Mouse (Mus musculus) forebrain, postnatal 0 days (tissue): ENCODE data around the gene Sh3rf1. TPM values are rescaled to one million over a fixed set of nuclear protein-coding genes. Genes with fewer than 3 reads are reported as not detected.

Experiments used
- ATAC-seq: fragments of 200-750 bp; cut with Nextera tagmentation; 2 replicates; pipeline ENCODE4 v1.8.0; 2017; ENCODE audit warnings: mild to moderate bottlenecking, moderate library complexity
- DNase-seq: peaks from one replicate; pipeline ENCODE4 v3.0.0-alpha.2; 2015
- H3K27ac ChIP-seq: fragments of 300-500 bp; sonication (generic); 2 replicates; pipeline ENCODE4 v1.5.1; 2014; ENCODE audit warnings: low read depth, mild to moderate bottlenecking, antibody characterized with exemption, low read length, moderate library complexity, mixed read lengths
- H3K27me3 ChIP-seq: fragments of 300-500 bp; sonication (generic); 2 replicates; pipeline ENCODE4 v1.6.1; 2014; ENCODE audit warnings: mild to moderate bottlenecking, low read length, mixed read lengths; ENCODE audit not compliant: insufficient read depth
- H3K36me3 ChIP-seq: fragments of 300-500 bp; sonication (generic); 2 replicates; pipeline ENCODE4 v1.6.1; 2014; ENCODE audit warnings: mild to moderate bottlenecking, moderate library complexity; ENCODE audit not compliant: insufficient read depth
- H3K4me1 ChIP-seq: fragments of 300-500 bp; sonication (generic); 2 replicates; pipeline ENCODE4 v1.6.1; 2014; ENCODE audit warnings: antibody characterized with exemption; ENCODE audit not compliant: insufficient read depth
- H3K4me2 ChIP-seq: fragments of 300-500 bp; sonication (generic); 2 replicates; pipeline ENCODE4 v1.6.1; 2014; ENCODE audit warnings: low read depth, mild to moderate bottlenecking, moderate library complexity
- H3K4me3 ChIP-seq: fragments of 300-500 bp; sonication (generic); 2 replicates; pipeline ENCODE4 v1.5.1; 2014; ENCODE audit warnings: low read depth, low read length, mixed read lengths
- H3K9ac ChIP-seq: fragments of 300-500 bp; sonication (generic); 2 replicates; pipeline ENCODE4 v1.6.1; 2014; ENCODE audit warnings: mild to moderate bottlenecking
- H3K9me3 ChIP-seq: fragments of 300-500 bp; sonication (generic); 2 replicates; pipeline ENCODE4 v1.6.1; 2016; ENCODE audit warnings: low read length
- CTCF ChIP-seq: sonication (generic); IDR thresholded peaks from 2 replicates; pipeline ENCODE4 v1.5.1; 2016; ENCODE audit warnings: antibody characterized with exemption, control low read depth, low read depth
- WGBS: fragments of 180-500 bp; shearing (Covaris S2); extraction: QIAGEN DNeasy Blood & Tissue Kit; methylation state at CpG from one replicate; pipeline ENCODE4 v1.1.7; 2014; 5-methylcytosine and 5-hydroxymethylcytosine counted together
- polyA plus RNA-seq: library from polyadenylated mRNA; unstranded; fragments of >200 nt; fragmentation: Nextera tagmentation; extraction: Ambion mirVana; gene quantifications from 2 replicates; pipeline ENCODE4 v1.2.1, GENCODE M21; 2015
- total RNA-seq: library from RNA; depleted of rRNA; stranded (reverse); fragments of >200 nt; gene quantifications from 2 replicates; pipeline ENCODE4 v1.2.3, GENCODE M21; 2014

The Sh3rf1 gene
- total and polyA plus RNA-seq, 2 experiments from 2014 or later, result 27.3 to 35.4 TPM

DNA sequence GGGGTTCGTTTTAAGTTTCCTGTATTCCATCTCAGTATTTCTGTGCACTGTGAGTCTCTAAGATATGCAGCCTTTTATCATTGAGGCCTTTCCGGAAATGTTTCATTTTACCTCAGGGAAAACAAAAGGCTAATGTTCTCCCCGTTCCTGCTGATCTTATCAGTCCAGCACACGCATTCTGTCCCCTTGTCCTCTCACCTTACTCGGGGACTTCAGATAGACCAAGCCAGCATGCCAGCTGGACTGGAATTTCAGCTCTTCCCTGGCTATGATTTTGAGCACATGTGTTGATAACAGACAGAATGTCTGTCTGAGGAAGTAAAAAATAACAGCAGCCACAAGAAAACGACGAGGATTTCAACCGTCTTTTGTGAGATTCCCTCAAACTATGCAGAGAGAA, 124.8 kb downstream of the Sh3rf1 start:
- Histone ChIP-seq H3K4me1 (no peaks in the 10 kb centered on the region), H3K27ac (no peak overlapping the region), H3K4me3 (no peak overlapping the region), H3K4me2 (no peak overlapping the region), H3K27me3 (no peaks in the 10 kb centered on the region), H3K9ac (no peak overlapping the region), H3K36me3 (peaks cover 14% of the 10 kb centered on the region), H3K9me3 (no peaks in the 10 kb centered on the region)
- no peak for TF ChIP-seq CTCF
- WGBS, result 49% methylated on average over 8 of the region's 8 CpGs
- ATAC-seq (no peak), DNase-seq (no peak)

DNA sequence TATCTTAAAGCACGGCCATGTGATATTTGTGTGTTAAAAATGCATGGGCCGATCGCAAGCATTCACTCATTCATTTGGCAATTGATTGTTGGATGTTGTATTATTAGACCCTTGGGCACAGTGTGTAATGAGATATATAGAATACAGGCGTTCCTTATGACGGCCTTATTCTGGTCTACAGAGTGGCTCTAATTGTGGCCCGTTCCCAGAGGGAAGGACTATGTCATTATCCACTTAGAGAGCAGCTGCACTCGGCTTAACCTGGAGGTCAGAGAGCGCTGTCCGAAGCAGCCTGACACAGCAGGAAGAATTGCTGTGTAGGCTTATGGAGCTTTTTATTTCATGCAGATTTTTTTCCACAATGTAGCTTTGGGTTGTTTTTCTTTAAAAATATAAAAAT, 126.8 kb downstream of the Sh3rf1 start:
- Histone ChIP-seq H3K27ac (no peak overlapping the region), H3K9me3 (no peaks in the 10 kb centered on the region), H3K36me3 (peaks cover 14% of the 10 kb centered on the region), H3K4me2 (no peak overlapping the region), H3K27me3 (no peaks in the 10 kb centered on the region), H3K4me3 (no peak overlapping the region), H3K9ac (no peak overlapping the region), H3K4me1 (no peaks in the 10 kb centered on the region)
- no peak for ATAC-seq
- WGBS, result 56% methylated on average over 9 of the region's 9 CpGs
- no peak for TF ChIP-seq CTCF
- DNase-seq, result no peak

DNA sequence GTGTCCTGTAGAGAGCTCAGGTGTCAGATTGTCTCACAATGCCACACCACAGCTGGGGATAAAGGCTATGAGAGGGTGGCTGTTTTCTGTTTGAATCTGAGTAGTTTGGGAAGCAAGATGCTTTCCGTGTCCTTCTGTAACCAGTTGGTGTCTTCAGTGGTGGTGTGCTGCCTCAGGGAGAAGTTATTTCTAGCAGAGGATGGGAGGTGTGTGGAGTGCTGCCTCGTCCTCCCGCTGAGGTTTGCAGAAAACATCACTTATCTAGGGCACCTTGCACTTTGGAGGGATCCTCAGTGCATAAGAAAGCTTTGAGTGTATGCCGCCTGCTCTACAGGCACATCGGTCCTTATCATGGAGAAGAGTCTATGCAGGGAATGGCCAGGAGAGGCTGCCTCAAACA, 128.0 kb downstream of the Sh3rf1 start:
- WGBS, result 95% methylated on average over 5 of the region's 5 CpGs
- Histone ChIP-seq H3K27ac (no peak overlapping the region), H3K9me3 (no peaks in the 10 kb centered on the region), H3K36me3 (peaks cover 14% of the 10 kb centered on the region), H3K4me1 (no peaks in the 10 kb centered on the region; the same call in 1 of the 2 replicates), H3K4me2 (no peak overlapping the region), H3K27me3 (no peaks in the 10 kb centered on the region), H3K9ac (no peak overlapping the region), H3K4me3 (no peak overlapping the region)
- no peak for ATAC-seq
- TF ChIP-seq CTCF, result no peak
- DNase-seq, result no peak

DNA sequence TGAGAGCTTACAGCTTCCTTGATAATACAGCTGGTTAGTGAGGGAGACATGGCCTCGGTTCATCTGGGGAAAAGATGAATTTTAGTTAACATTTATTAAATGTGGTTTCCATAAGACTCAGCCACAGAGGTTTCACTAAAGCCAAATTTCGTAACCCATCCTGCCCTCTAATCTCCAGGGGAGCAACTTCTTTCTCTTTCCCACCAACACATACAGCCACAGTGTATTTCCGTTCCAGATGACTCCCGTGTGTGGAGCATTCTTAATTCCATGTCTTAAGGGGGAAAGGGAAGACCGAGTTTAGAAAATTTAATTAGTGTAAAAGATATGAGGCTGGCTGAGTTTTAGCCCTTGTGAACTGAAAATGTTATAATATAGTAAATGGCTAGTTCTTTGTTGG, 131.8 kb downstream of the Sh3rf1 start:
- Histone ChIP-seq H3K36me3 (peaks cover 4% of the 10 kb centered on the region), H3K27ac (no peak overlapping the region), H3K9ac (no peak overlapping the region), H3K9me3 (no peaks in the 10 kb centered on the region), H3K4me1 (no peaks in the 10 kb centered on the region; the same call in 1 of the 2 replicates), H3K4me3 (no peak overlapping the region), H3K27me3 (no peaks in the 10 kb centered on the region), H3K4me2 (no peak overlapping the region)
- WGBS, result 66% methylated on average over 5 of the region's 5 CpGs
- TF ChIP-seq CTCF, result no peak
- ATAC-seq (no peak), DNase-seq (no peak)

DNA sequence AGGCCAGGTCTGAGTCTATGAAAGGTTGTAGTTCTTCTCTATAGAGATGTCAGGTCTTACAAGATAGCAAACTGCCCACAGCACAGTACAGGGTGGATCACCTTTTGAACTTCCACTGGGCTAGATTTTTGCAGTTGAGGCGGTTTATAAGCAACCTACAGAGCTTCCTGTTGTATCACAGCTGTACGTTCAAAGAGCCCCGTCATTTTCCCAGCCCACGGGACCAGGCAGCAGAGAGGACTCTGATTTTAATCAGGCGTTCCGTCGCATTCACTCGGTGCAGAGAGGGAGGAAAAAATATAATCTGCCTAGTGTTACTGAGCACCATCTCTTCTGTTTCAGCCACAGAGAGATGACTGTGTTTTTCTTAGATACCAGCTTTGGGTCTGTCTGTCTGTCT, 135.3 kb downstream of the Sh3rf1 start:
- H3K27ac ChIP-seq, result no peak overlapping the region
- DNase-seq (no peak), ATAC-seq (peak; percentile 26; the same call in 1 of the 2 replicates)
- no peaks in the 10 kb centered on the region; the same call in 1 of the 2 replicates for H3K4me1 ChIP-seq
- H3K9me3 ChIP-seq, result no peaks in the 10 kb centered on the region
- 64% methylated on average over 8 of the region's 8 CpGs for WGBS
- no peaks in the 10 kb centered on the region for H3K27me3 ChIP-seq
- H3K9ac ChIP-seq, result no peak overlapping the region
- H3K4me3 ChIP-seq, result no peak overlapping the region
- peaks cover 9% of the 10 kb centered on the region; the same call in 1 of the 2 replicates for H3K36me3 ChIP-seq
- TF ChIP-seq CTCF, result no peak
- H3K4me2 ChIP-seq, result no peak overlapping the region

DNA sequence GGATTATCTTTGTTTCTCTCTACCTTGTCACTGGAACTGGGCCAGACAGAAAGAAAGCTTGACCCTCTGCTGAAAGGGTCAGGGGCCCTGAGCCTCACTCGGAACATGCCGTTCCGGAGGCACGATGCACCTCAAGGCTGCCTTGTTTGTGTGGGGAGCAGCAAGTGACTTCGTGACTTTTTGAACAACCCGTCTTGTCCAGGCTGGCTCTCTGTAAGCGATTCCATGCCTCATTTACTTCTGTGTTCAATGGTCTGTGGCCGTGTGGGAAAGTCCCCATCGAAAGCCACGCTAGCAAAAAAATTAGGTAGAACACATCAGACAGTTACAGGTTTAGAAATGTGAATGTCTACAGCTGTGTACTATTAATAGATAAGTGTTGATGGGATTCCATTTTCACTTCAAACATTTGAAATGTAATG, 136.2 kb downstream of the Sh3rf1 start:
- Histone ChIP-seq H3K4me2 (no peak overlapping the region), H3K27ac (no peak overlapping the region), H3K9me3 (no peaks in the 10 kb centered on the region), H3K4me3 (no peak overlapping the region), H3K36me3 (peaks cover 9% of the 10 kb centered on the region; the same call in 1 of the 2 replicates), H3K9ac (no peak overlapping the region), H3K4me1 (no peaks in the 10 kb centered on the region; the same call in 1 of the 2 replicates), H3K27me3 (no peaks in the 10 kb centered on the region)
- ATAC-seq, result no peak
- no peak for TF ChIP-seq CTCF
- WGBS, result 72% methylated on average over 10 of the region's 10 CpGs
- no peak for DNase-seq

DNA sequence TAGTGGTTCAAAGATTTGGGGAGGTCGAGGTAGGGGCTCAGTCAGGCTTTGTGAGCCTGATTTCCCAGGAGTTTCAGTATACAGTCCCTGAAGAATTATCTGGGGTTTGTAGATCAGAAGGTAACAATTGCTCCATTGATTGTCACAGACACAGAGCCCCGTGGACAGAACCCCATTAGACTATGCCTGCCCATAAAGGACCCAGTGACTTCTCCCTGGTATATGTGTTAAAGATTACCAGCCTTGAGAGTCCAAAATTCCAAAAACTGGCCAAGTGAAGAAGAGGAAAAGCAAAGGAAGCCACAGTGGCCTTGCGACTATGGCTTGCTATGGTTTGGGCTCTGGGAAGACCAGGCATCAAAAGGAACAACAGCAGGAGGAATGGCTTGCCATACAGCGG, 136.7 kb downstream of the Sh3rf1 start:
- no peak for ATAC-seq
- WGBS, result 81% methylated on average over 4 of the region's 4 CpGs

More for the DNA sequence above, 136.7 kb downstream of the Sh3rf1 start:
- Histone ChIP-seq H3K9me3 (no peaks in the 10 kb centered on the region), H3K4me3 (no peak overlapping the region), H3K27me3 (no peaks in the 10 kb centered on the region), H3K36me3 (peaks cover 9% of the 10 kb centered on the region; the same call in 1 of the 2 replicates), H3K4me1 (no peaks in the 10 kb centered on the region; the same call in 1 of the 2 replicates), H3K9ac (no peak overlapping the region), H3K27ac (no peak overlapping the region), H3K4me2 (no peak overlapping the region)
- DNase-seq, result no peak
- no peak for TF ChIP-seq CTCF
